Mouse (Mus musculus): ENCODE results near the gene Plekhm3. TPM values are rescaled to one million over a fixed set of nuclear protein-coding genes. Genes with fewer than 3 reads are reported as not detected.

Plekhm3 gene
- polyA plus RNA-seq, 1 experiment from 2014 or later = 7.8 TPM

Other genes starting within 250 kb of the Plekhm3 start
- 2.2 and 2.4 TPM in 2 replicates for gene Fzd5, start 219.1 kb downstream of the Plekhm3 start, polyA plus RNA-seq (2015; fragmentation: Nextera tagmentation; extraction: Ambion mirVana)
- gene Akr1cl, start 75.9 kb upstream of the Plekhm3 start, polyA plus RNA-seq (2015; fragmentation: Nextera tagmentation; extraction: Ambion mirVana) = 1.5 and 5.6 TPM in 2 replicates
- 0.28 TPM in 1 of 2 replicates, not detected in the other for gene Cryge, start 94.3 kb upstream of the Plekhm3 start, polyA plus RNA-seq (2015; fragmentation: Nextera tagmentation; extraction: Ambion mirVana)
- gene Crygd, start 106.6 kb upstream of the Plekhm3 start, polyA plus RNA-seq (2015; fragmentation: Nextera tagmentation; extraction: Ambion mirVana) = not detected in 2 replicates
- not detected in 2 replicates for gene Crygc, start 116.9 kb upstream of the Plekhm3 start, polyA plus RNA-seq (2015; fragmentation: Nextera tagmentation; extraction: Ambion mirVana)
- not detected in 2 replicates for gene Crygb, start 125.5 kb upstream of the Plekhm3 start, polyA plus RNA-seq (2015; fragmentation: Nextera tagmentation; extraction: Ambion mirVana)
- not detected in 2 replicates for gene Cryga, start 146.5 kb upstream of the Plekhm3 start, polyA plus RNA-seq (2015; fragmentation: Nextera tagmentation; extraction: Ambion mirVana)
- not detected in 2 replicates for gene Gm28845, start 162.7 kb upstream of the Plekhm3 start, polyA plus RNA-seq (2015; fragmentation: Nextera tagmentation; extraction: Ambion mirVana)
- 1.1 and 1.4 TPM in 2 replicates for gene D630023F18Rik, start 166.4 kb upstream of the Plekhm3 start, polyA plus RNA-seq (2015; fragmentation: Nextera tagmentation; extraction: Ambion mirVana)
- 231 and 232 TPM in 2 replicates for gene Idh1, start 229.7 kb upstream of the Plekhm3 start, polyA plus RNA-seq (2015; fragmentation: Nextera tagmentation; extraction: Ambion mirVana)
- 10.5 and 13.1 TPM in 2 replicates for gene Pikfyve, start 229.9 kb upstream of the Plekhm3 start, polyA plus RNA-seq (2015; fragmentation: Nextera tagmentation; extraction: Ambion mirVana)